Mouse (Mus musculus) adrenal gland, adult 8-10 months (tissue): Measurements from ENCODE around the gene Pet100. TPM values are rescaled to one million over a fixed set of nuclear protein-coding genes. Genes with fewer than 3 reads are reported as not detected.

Experiments
- total RNA-seq, 4 experiments: library from RNA; stranded (reverse); gene quantifications; 2 replicates each; pipeline ENCODE4 v1.2.4; 2022

The Pet100 gene
- total RNA-seq, 4 experiments from 2014 or later = 86.7 to 108 (median 94.2) TPM

Other genes with a start within 250 kb of the Pet100 start
- 10 to 100 TPM; 44.6 to 48.1 (median 47.0) TPM for gene Arhgef18, start 228.5 kb upstream of the Pet100 start, total RNA-seq
- gene Pex11g, start 153.9 kb upstream of the Pet100 start, total RNA-seq = 10 to 100 TPM; 10.4 to 20.2 (median 12.1) TPM
- under 1 TPM in 2 of 4 experiments, not detected in 2; 0.28 to 0.46 TPM for gene Tex45, start 150.7 kb upstream of the Pet100 start, total RNA-seq
- gene Zfp358, start 128.4 kb upstream of the Pet100 start, total RNA-seq = 10 to 100 TPM; 20.6 to 22.9 (median 21.7) TPM
- 10 to 100 TPM; 45.0 to 82.0 (median 60.3) TPM for gene Mcoln1, start 121.1 kb upstream of the Pet100 start, total RNA-seq
- gene Pnpla6, start 106.2 kb upstream of the Pet100 start, total RNA-seq = 10 to 100 TPM; 49.3 to 73.9 (median 63.2) TPM
- not detected for gene C330021F23Rik, start 53.6 kb upstream of the Pet100 start, total RNA-seq
- gene Camsap3, start 34.3 kb upstream of the Pet100 start, total RNA-seq = 10 to 100 TPM in 2 of 4 experiments, 1 to 10 TPM in 2; 4.7 to 15.5 (median 10.0) TPM
- gene Xab2, start 232 bp upstream of the Pet100 start, total RNA-seq = 10 to 100 TPM; 37.2 to 44.3 (median 42.5) TPM
- gene Pcp2, start 4.0 kb downstream of the Pet100 start, total RNA-seq = not detected
- gene Stxbp2, start 9.4 kb downstream of the Pet100 start, total RNA-seq = 100 to 1,000 TPM in 2 of 4 experiments, 10 to 100 TPM in 2; 76.2 to 107 (median 99.8) TPM
- gene Retn, start 34.2 kb downstream of the Pet100 start, total RNA-seq = 100 to 1,000 TPM in 3 of 4 experiments, 10 to 100 TPM in 1; 50.2 to 152 (median 108) TPM
- under 1 TPM in 3 of 4 experiments, not detected in 1; 0.17 to 0.40 (median 0.26) TPM for gene Mcemp1, start 44.2 kb downstream of the Pet100 start, total RNA-seq
- 10 to 100 TPM in 3 of 4 experiments, 1 to 10 TPM in 1; 8.1 to 26.3 (median 22.4) TPM for gene Fcor, start 50.8 kb downstream of the Pet100 start, total RNA-seq
- 10 to 100 TPM; 21.0 to 23.6 (median 22.5) TPM for gene Trappc5, start 54.8 kb downstream of the Pet100 start, total RNA-seq
- under 1 TPM; 0.12 to 0.54 (median 0.45) TPM for gene Fcer2a, start 72.6 kb downstream of the Pet100 start, total RNA-seq
- gene Clec4g, start 99.1 kb downstream of the Pet100 start, total RNA-seq = not detected
- 1 to 10 TPM in 2 of 4 experiments, under 1 TPM in 1, not detected in 1; 0.28 to 1.4 (median 1.2) TPM for gene Cd209a, start 127.4 kb downstream of the Pet100 start, total RNA-seq
- gene Cd209e, start 232.8 kb downstream of the Pet100 start, total RNA-seq = not detected